Mouse (Mus musculus): ENCODE data around the gene Kitl. TPM values are rescaled to one million over a fixed set of nuclear protein-coding genes. Genes with fewer than 3 reads are reported as not detected.

Gene Kitl
- polyA plus RNA-seq, 1 experiment from 2014 or later, result 19.2 TPM

- H3K4me2 ChIP-seq (ENCODE audit: low read depth, low read length, severe bottlenecking), result no peak overlapping the region
- no peak overlapping the region for H3K4me3 ChIP-seq (ENCODE audit: low read depth, low read length)
- H3K4me1 ChIP-seq (replicated peaks; ENCODE audit: control insufficient read depth, insufficient read depth, low read length), result no peaks in the 10 kb centered on the region
- no peaks in the 10 kb centered on the region for H3K9me3 ChIP-seq (ENCODE audit: control insufficient read depth, low read length)
- 79% methylated on average over 3 of the region's 3 CpGs for WGBS
- H3K36me3 ChIP-seq (ENCODE audit: control insufficient read depth, insufficient read depth, low read length), result no peaks in the 10 kb centered on the region
- DNase-seq (ENCODE audit: low spot score) (no peak), ATAC-seq (replicated peaks; ENCODE audit: low FRiP score) (no peak)
- H3K27me3 ChIP-seq (ENCODE audit: control insufficient read depth, insufficient read depth, low read length), result no peaks in the 10 kb centered on the region
- H3K9ac ChIP-seq (ENCODE audit: low read length), result no peak overlapping the region
- H3K27ac ChIP-seq (ENCODE audit: low read depth, low read length), result no peak overlapping the region
Measured at GRCm38 (mm10) chr10:100054006-100054405, 38.6 kb downstream of the Kitl start.

GRCm38 (mm10) chr10:100055082-100055481 lies 39.7 kb downstream of the Kitl start:
- no peak overlapping the region for H3K27ac ChIP-seq (ENCODE audit: low read depth, low read length)
- ATAC-seq (replicated peaks; ENCODE audit: low FRiP score), result no peak
- no peak for DNase-seq (ENCODE audit: low spot score)
- H3K9me3 ChIP-seq (ENCODE audit: control insufficient read depth, low read length), result no peaks in the 10 kb centered on the region
- no peak overlapping the region for H3K4me3 ChIP-seq (ENCODE audit: low read depth, low read length)
- H3K9ac ChIP-seq (ENCODE audit: low read length), result no peak overlapping the region; the same call in 1 of the 2 replicates
- H3K36me3 ChIP-seq (ENCODE audit: control insufficient read depth, insufficient read depth, low read length), result no peaks in the 10 kb centered on the region
- no peaks in the 10 kb centered on the region for H3K27me3 ChIP-seq (ENCODE audit: control insufficient read depth, insufficient read depth, low read length)
- WGBS, result 90% methylated on average over 2 of the region's 2 CpGs
- no peak overlapping the region for H3K4me2 ChIP-seq (ENCODE audit: low read depth, low read length, severe bottlenecking)
- no peaks in the 10 kb centered on the region for H3K4me1 ChIP-seq (replicated peaks; ENCODE audit: control insufficient read depth, insufficient read depth, low read length)

GRCm38 (mm10) chr10:100057106-100057623 lies 41.7 kb downstream of the Kitl start:
- 77% methylated on average over 1 of the region's 1 CpGs for WGBS
- Histone ChIP-seq H3K4me2 (ENCODE audit: low read depth, low read length, severe bottlenecking) (no peak overlapping the region), H3K4me1 (replicated peaks; ENCODE audit: control insufficient read depth, insufficient read depth, low read length) (no peaks in the 10 kb centered on the region), H3K9me3 (ENCODE audit: control insufficient read depth, low read length) (no peaks in the 10 kb centered on the region), H3K27me3 (ENCODE audit: control insufficient read depth, insufficient read depth, low read length) (no peaks in the 10 kb centered on the region), H3K4me3 (ENCODE audit: low read depth, low read length) (no peak overlapping the region), H3K9ac (ENCODE audit: low read length) (no peak overlapping the region), H3K36me3 (ENCODE audit: control insufficient read depth, insufficient read depth, low read length) (no peaks in the 10 kb centered on the region), H3K27ac (ENCODE audit: low read depth, low read length) (no peak overlapping the region)
- ATAC-seq (replicated peaks; ENCODE audit: low FRiP score), result no peak
- no peak for DNase-seq (ENCODE audit: low spot score)

GRCm38 (mm10) chr10:100059356-100059755 lies 43.9 kb downstream of the Kitl start:
- 91% methylated on average over 4 of the region's 4 CpGs for WGBS
- Histone ChIP-seq H3K27me3 (ENCODE audit: control insufficient read depth, insufficient read depth, low read length) (no peaks in the 10 kb centered on the region), H3K4me3 (ENCODE audit: low read depth, low read length) (no peak overlapping the region), H3K9me3 (ENCODE audit: control insufficient read depth, low read length) (no peaks in the 10 kb centered on the region), H3K36me3 (ENCODE audit: control insufficient read depth, insufficient read depth, low read length) (no peaks in the 10 kb centered on the region), H3K9ac (ENCODE audit: low read length) (no peak overlapping the region), H3K4me1 (replicated peaks; ENCODE audit: control insufficient read depth, insufficient read depth, low read length) (no peaks in the 10 kb centered on the region), H3K4me2 (ENCODE audit: low read depth, low read length, severe bottlenecking) (no peak overlapping the region), H3K27ac (ENCODE audit: low read depth, low read length) (no peak overlapping the region)
- ATAC-seq (replicated peaks; ENCODE audit: low FRiP score), result no peak
- DNase-seq (ENCODE audit: low spot score), result no peak

- Histone ChIP-seq H3K4me2 (ENCODE audit: low read depth, low read length, severe bottlenecking) (no peak overlapping the region), H3K27ac (ENCODE audit: low read depth, low read length) (no peak overlapping the region), H3K4me3 (ENCODE audit: low read depth, low read length) (no peak overlapping the region), H3K9ac (ENCODE audit: low read length) (no peak overlapping the region), H3K9me3 (ENCODE audit: control insufficient read depth, low read length) (no peaks in the 10 kb centered on the region), H3K4me1 (replicated peaks; ENCODE audit: control insufficient read depth, insufficient read depth, low read length) (0 out of 2 replicates have a peak, but pooled peaks cover 2% of the 10 kb centered on the region), H3K27me3 (ENCODE audit: control insufficient read depth, insufficient read depth, low read length) (no peaks in the 10 kb centered on the region), H3K36me3 (ENCODE audit: control insufficient read depth, insufficient read depth, low read length) (no peaks in the 10 kb centered on the region)
- WGBS, result 25% methylated on average over 12 of the region's 12 CpGs
- peak; percentile 42; the same call in 1 of the 2 replicates for ATAC-seq (replicated peaks; ENCODE audit: low FRiP score)
- no peak for DNase-seq (ENCODE audit: low spot score)
Measured at GRCm38 (mm10) chr10:100065529-100066301, 50.3 kb downstream of the Kitl start.

GRCm38 (mm10) chr10:100066374-100066773 lies 50.9 kb downstream of the Kitl start:
- Histone ChIP-seq H3K27me3 (ENCODE audit: control insufficient read depth, insufficient read depth, low read length) (no peaks in the 10 kb centered on the region), H3K4me2 (ENCODE audit: low read depth, low read length, severe bottlenecking) (no peak overlapping the region), H3K9ac (ENCODE audit: low read length) (no peak overlapping the region), H3K4me1 (replicated peaks; ENCODE audit: control insufficient read depth, insufficient read depth, low read length) (0 out of 2 replicates have a peak, but pooled peaks cover 2% of the 10 kb centered on the region), H3K36me3 (ENCODE audit: control insufficient read depth, insufficient read depth, low read length) (no peaks in the 10 kb centered on the region), H3K9me3 (ENCODE audit: control insufficient read depth, low read length) (no peaks in the 10 kb centered on the region), H3K27ac (ENCODE audit: low read depth, low read length) (no peak overlapping the region), H3K4me3 (ENCODE audit: low read depth, low read length) (no peak overlapping the region)
- no peak for DNase-seq (ENCODE audit: low spot score)
- ATAC-seq (replicated peaks; ENCODE audit: low FRiP score), result 0 out of 2 replicates have a peak, but pooled peaks have one; percentile 46
- 20% methylated on average over 7 of the region's 7 CpGs for WGBS

GRCm38 (mm10) chr10:100072641-100073040 lies 57.2 kb downstream of the Kitl start:
- no peaks in the 10 kb centered on the region for H3K36me3 ChIP-seq (ENCODE audit: control insufficient read depth, insufficient read depth, low read length)
- DNase-seq (ENCODE audit: low spot score) (no peak), ATAC-seq (replicated peaks; ENCODE audit: low FRiP score) (no peak)

GRCm38 (mm10) chr10:100073092-100073491 lies 57.7 kb downstream of the Kitl start:
- Histone ChIP-seq H3K27me3 (ENCODE audit: control insufficient read depth, insufficient read depth, low read length) (no peaks in the 10 kb centered on the region), H3K27ac (ENCODE audit: low read depth, low read length) (no peak overlapping the region), H3K36me3 (ENCODE audit: control insufficient read depth, insufficient read depth, low read length) (no peaks in the 10 kb centered on the region), H3K9ac (ENCODE audit: low read length) (no peak overlapping the region), H3K4me1 (replicated peaks; ENCODE audit: control insufficient read depth, insufficient read depth, low read length) (no peaks in the 10 kb centered on the region), H3K4me3 (ENCODE audit: low read depth, low read length) (no peak overlapping the region), H3K9me3 (ENCODE audit: control insufficient read depth, low read length) (no peaks in the 10 kb centered on the region), H3K4me2 (ENCODE audit: low read depth, low read length, severe bottlenecking) (no peak overlapping the region)
- ATAC-seq (replicated peaks; ENCODE audit: low FRiP score) (no peak), DNase-seq (ENCODE audit: low spot score) (no peak)

More at GRCm38 (mm10) chr10:100072641-100073040, 57.2 kb downstream of the Kitl start:
- H3K27me3 ChIP-seq (ENCODE audit: control insufficient read depth, insufficient read depth, low read length), result no peaks in the 10 kb centered on the region
- H3K4me2 ChIP-seq (ENCODE audit: low read depth, low read length, severe bottlenecking), result no peak overlapping the region
- H3K4me1 ChIP-seq (replicated peaks; ENCODE audit: control insufficient read depth, insufficient read depth, low read length), result no peaks in the 10 kb centered on the region
- H3K4me3 ChIP-seq (ENCODE audit: low read depth, low read length), result no peak overlapping the region
- no peak overlapping the region for H3K27ac ChIP-seq (ENCODE audit: low read depth, low read length)
- no peaks in the 10 kb centered on the region for H3K9me3 ChIP-seq (ENCODE audit: control insufficient read depth, low read length)
- H3K9ac ChIP-seq (ENCODE audit: low read length), result no peak overlapping the region
- WGBS, result 90% methylated on average over 1 of the region's 1 CpGs

GRCm38 (mm10) chr10:100101115-100101514 lies 85.7 kb downstream of the Kitl start:
- no peak for ATAC-seq (replicated peaks; ENCODE audit: low FRiP score)
- Histone ChIP-seq H3K4me2 (ENCODE audit: low read depth, low read length, severe bottlenecking) (no peak overlapping the region), H3K9me3 (ENCODE audit: control insufficient read depth, low read length) (no peaks in the 10 kb centered on the region), H3K4me3 (ENCODE audit: low read depth, low read length) (no peak overlapping the region), H3K4me1 (replicated peaks; ENCODE audit: control insufficient read depth, insufficient read depth, low read length) (no peaks in the 10 kb centered on the region), H3K27ac (ENCODE audit: low read depth, low read length) (no peak overlapping the region), H3K27me3 (ENCODE audit: control insufficient read depth, insufficient read depth, low read length) (no peaks in the 10 kb centered on the region), H3K9ac (ENCODE audit: low read length) (no peak overlapping the region), H3K36me3 (ENCODE audit: control insufficient read depth, insufficient read depth, low read length) (no peaks in the 10 kb centered on the region)
- no peak for DNase-seq (ENCODE audit: low spot score)
- WGBS, result 85% methylated on average over 3 of the region's 3 CpGs
